ENCODE assay signal across 13 mouse cellular contexts in genomic region chr10:122909406-122910032, GRCm38 (mm10).
DNase-seq lines count a peak whose midpoint lies in the region; ATAC-seq lines count a peak whose summit lies in the region.
"Had no signal": no experiment of that assay in that cellular context is flagged by ENCODE, and none has a peak within 500 bp of the region (broad histone marks: within the 10 kb centered on the region; RNA-seq: fewer than 3 reads in every experiment).

No protein-coding gene starts in this region.

- WGBS in limb, embryonic 12.5 days: 83% methylated on average over 9 of the region's 9 CpGs

- H3K4me3 ChIP-seq in limb, embryonic 12.5 days (replicated peaks): no peak overlapping the region
- H3K4me3 ChIP-seq: lung, embryonic 15.5 days had no signal

- peaks cover 50% of the 10 kb centered on the region for H3K4me1 ChIP-seq in limb, embryonic 12.5 days (replicated peaks)

- no peaks in the 10 kb centered on the region for H3K9me3 ChIP-seq in limb, embryonic 12.5 days
- H3K9me3 ChIP-seq: lung, embryonic 15.5 days had no signal

- peak; percentile 58 for ATAC-seq in frontal cortex, adult (ENCODE audit: low TSS enrichment)
- no peak for ATAC-seq in limb, embryonic 12.5 days (ENCODE audit: insufficient number of reproducible peaks, insufficient read depth, low FRiP score, low TSS enrichment, low read depth)
- ATAC-seq in activated CD4-positive, CD25-positive, alpha-beta regulatory T cell, adult 4 months: no peak

- no peak overlapping the region for H3K9ac ChIP-seq in limb, embryonic 12.5 days (replicated peaks)
- H3K9ac ChIP-seq: lung, embryonic 15.5 days had no signal

- H3K27ac ChIP-seq in limb, embryonic 12.5 days: peak overlapping the region; percentile 24; the same call in 1 of the 2 replicates
- H3K27ac ChIP-seq: lung, embryonic 15.5 days had no signal

- no peak overlapping the region for H3K4me2 ChIP-seq in limb, embryonic 12.5 days
- H3K4me2 ChIP-seq: lung, embryonic 15.5 days had no signal

- no peak for DNase-seq in frontal cortex, postnatal 36 days (ENCODE audit: low spot score in 2 of 2)
- DNase-seq in thymus, postnatal 4 days: peak; percentile 65
- DNase-seq in thymus, postnatal 0 days (ENCODE audit: low spot score): no peak
- DNase-seq in adrenal gland, adult 18-20 months (ENCODE audit: low spot score in 2 of 2): no peak
- DNase-seq in adrenal gland, adult (ENCODE audit: inconsistent age in 2 of 2, low spot score in 1 of 2): no peak
- DNase-seq: cerebellum, adult 11 months; heart, adult 18-20 months; kidney, postnatal 14 days; right cerebral cortex, postnatal 4 days had no signal

- H3K27me3 ChIP-seq in limb, embryonic 12.5 days: no peaks in the 10 kb centered on the region
- H3K27me3 ChIP-seq: lung, embryonic 15.5 days had no signal

- no peaks in the 10 kb centered on the region for H3K36me3 ChIP-seq in limb, embryonic 12.5 days
- H3K36me3 ChIP-seq: lung, embryonic 15.5 days had no signal
